Mouse (Mus musculus) left cerebral cortex, adult 2 months (tissue): ENCODE results near the gene Vti1a. TPM values are rescaled to one million over a fixed set of nuclear protein-coding genes. Genes with fewer than 3 reads are reported as not detected.

ENCODE experiments used
- DNase-seq, 2 experiments: peaks; one replicate each; pipeline ENCODE4 v3.0.0; 2021 to 2022; ENCODE audit warnings: low spot score in 2 of 2, mixed read lengths in 1 of 2; ENCODE audit errors: extremely low spot score in 1 of 2
- H3K27ac ChIP-seq: fragments of 200-600 bp; 2 replicates; pipeline ENCODE4 v1.8.1; 2022
- H3K4me3 ChIP-seq: fragments of 200-600 bp; 2 replicates; pipeline ENCODE4 v1.8.1; 2022
- CTCF ChIP-seq: fragments of 200-600 bp; IDR thresholded peaks from 2 replicates; pipeline ENCODE4 v1.8.1; 2022; ENCODE audit warnings: antibody characterized with exemption, mild to moderate bottlenecking, moderate library complexity
- intact Hi-C: fragments of 180-260 bp; cut with DNase I; formaldehyde crosslinking; loops from one replicate; pipeline ENCODE4 v1.15.1; 2025
- total RNA-seq, 2 experiments: library from RNA; stranded (reverse); gene quantifications; 2 replicates each; pipeline ENCODE4 v1.2.3; 2021

Gene Vti1a
- total RNA-seq, 2 experiments from 2014 or later = 66.2 to 67.0 TPM

DNA sequence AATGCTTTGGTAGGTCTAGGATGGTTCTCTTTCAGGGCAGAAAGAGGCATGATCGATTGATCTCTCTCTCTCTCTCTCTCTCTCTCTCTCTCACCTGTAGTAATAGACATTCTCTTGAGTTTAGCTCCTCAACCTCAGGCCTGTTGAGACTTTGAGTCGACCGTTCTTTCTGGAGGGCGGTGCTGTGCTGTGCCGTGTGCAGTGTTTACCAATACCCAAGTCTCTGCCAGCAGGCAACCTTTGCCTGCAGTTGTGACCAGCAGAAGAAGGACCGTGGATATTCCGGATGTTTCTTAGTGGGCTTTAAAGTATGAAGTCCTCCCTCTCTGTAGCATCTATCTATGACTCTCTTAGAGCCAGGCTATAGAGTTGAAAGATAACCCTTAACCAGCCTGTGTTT, 26.3 kb downstream of the Vti1a start:
- intact Hi-C loops = no loop called here
- no peak for TF ChIP-seq CTCF
- no peak for DNase-seq
- Histone ChIP-seq H3K27ac (no peak overlapping the region), H3K4me3 (no peak overlapping the region)

DNA sequence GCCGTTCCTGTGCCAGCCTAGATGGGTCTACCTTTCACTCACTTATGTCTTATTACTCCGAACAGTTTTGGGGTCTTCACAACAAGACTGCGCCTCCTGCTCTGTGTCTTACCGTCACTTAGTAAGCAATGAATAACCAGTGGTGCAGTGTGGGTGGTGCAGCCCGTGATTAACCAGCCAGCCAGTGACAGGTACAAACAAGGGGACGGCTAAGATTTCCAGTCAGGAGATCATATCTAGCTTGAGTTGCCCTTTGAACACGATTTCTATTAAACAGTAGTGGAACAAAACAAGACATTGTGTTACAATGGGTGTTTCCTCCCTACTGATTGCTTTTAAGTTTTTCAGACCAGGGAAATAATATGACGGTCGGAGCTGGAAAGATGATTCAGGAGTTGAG, 27.2 kb downstream of the Vti1a start:
- Histone ChIP-seq H3K4me3 (no peak overlapping the region), H3K27ac (no peak overlapping the region)
- intact Hi-C loops = no loop called here
- TF ChIP-seq CTCF = no peak
- no peak for DNase-seq

GRCm38 (mm10) chr19:55348187-55348586, 32.1 kb downstream of the Vti1a start:
- TF ChIP-seq CTCF = no peak
- no peak for DNase-seq
- no peak overlapping the region for H3K27ac ChIP-seq
- intact Hi-C loops = no loop called here
- H3K4me3 ChIP-seq = no peak overlapping the region

DNA sequence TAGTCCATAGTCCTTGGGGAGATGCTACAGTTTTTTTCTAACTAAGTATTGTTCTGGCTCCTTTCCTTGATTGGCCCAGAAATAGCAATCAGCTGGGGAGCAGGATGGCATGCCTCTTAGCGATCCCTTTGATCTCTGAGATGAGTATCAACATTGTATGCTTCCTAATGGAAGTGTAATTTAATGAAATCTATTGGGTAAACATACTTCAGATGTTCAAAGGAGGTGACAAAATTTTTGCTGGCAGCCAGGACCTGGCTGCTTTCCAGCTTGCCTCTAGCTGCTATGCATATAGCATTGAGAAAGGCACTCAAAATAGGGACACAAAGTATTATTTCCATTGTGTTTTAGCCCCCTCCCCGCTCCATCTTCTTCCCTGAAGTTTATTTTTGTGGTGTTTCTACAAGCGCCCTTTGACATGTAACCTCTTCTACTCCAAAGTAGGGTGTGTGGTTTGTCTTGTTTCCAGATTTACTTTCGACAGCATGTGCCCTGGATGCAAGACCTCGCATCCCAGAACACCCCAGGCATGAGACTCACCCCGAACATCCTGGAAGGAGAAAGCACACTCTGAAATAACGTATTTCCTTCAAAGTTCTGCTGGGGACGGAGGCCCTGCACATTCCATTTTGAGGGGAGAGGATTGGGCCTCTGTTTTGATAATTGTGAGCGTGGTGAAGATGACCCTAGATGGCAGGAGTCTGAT, 34.7 kb downstream of the Vti1a start:
- no peak overlapping the region for H3K4me3 ChIP-seq
- intact Hi-C loops = no loop called here
- no peak for DNase-seq
- no peak for TF ChIP-seq CTCF
- H3K27ac ChIP-seq = no peak overlapping the region

DNA sequence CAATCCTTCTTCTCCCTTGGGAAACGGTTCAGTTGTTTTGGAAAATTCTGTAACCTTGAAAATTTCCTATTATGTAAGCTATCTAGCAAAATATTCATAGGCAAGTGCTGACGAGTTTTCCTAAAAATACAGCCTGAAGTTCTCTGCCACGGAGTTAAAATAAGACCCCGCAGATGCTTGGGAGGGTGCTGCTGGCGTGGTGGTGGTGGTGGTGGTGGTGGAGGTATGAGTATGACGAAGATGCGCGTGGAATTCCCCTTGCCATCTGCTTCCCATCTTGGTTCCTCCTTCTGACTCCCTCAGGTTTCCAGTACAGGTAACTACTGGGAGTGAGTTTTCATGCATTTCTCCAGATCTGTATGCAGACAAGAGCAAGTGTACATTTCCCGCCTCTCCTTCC, 46.5 kb downstream of the Vti1a start:
- TF ChIP-seq CTCF = no peak
- Histone ChIP-seq H3K27ac (peak overlapping the region; percentile 74), H3K4me3 (no peak overlapping the region)
- peak; percentile 33 to 43 for DNase-seq
- intact Hi-C loops = loop anchor here (1.0 to 10.0 kb wide), 2 partner anchors 60 to 162 kb away; no protein-coding TSS in a partner anchor

GRCm38 (mm10) chr19:55369691-55370090, 53.6 kb downstream of the Vti1a start:
- intact Hi-C loops = loop anchor here (10.0 kb wide), 1 partner anchor 155 kb away; no protein-coding TSS in a partner anchor
- Histone ChIP-seq H3K4me3 (no peak overlapping the region), H3K27ac (peak overlapping the region; percentile 7; the same call in 1 of the 2 replicates)
- DNase-seq = no peak
- TF ChIP-seq CTCF = no peak

- H3K4me3 ChIP-seq = no peak overlapping the region
- no peak for TF ChIP-seq CTCF
- no peak for DNase-seq
- intact Hi-C loops = no loop called here
- no peak overlapping the region for H3K27ac ChIP-seq
These were observed 60.2 kb downstream of the Vti1a start for GRCm38 (mm10) chr19:55376331-55376730.

DNA sequence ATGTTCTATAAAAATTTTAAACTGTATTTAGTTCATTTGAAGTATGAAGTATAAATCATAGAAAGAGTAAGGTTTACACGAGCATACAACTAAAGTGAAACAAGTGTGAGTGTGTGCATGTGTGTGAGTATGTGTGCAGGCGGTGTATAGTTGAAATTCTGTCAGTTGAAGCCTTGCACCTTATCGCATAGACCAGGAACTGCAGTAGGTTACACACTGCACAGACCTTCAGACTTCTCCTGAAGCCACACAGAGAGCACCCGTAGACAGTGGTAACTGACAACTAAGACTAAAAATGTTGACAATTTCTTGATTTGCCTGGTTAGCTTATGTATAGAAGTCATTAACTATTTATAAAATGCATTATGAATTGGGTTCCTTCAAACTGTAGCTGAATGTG, 61.4 kb downstream of the Vti1a start:
- no peak for DNase-seq
- no peak overlapping the region for H3K4me3 ChIP-seq
- intact Hi-C loops = no loop called here
- TF ChIP-seq CTCF = no peak
- H3K27ac ChIP-seq = no peak overlapping the region

GRCm38 (mm10) chr19:55378884-55379283, 62.8 kb downstream of the Vti1a start:
- TF ChIP-seq CTCF = no peak
- intact Hi-C loops = no loop called here
- DNase-seq = no peak
- Histone ChIP-seq H3K4me3 (no peak overlapping the region), H3K27ac (no peak overlapping the region)

- intact Hi-C loops = no loop called here
- Histone ChIP-seq H3K4me3 (no peak overlapping the region), H3K27ac (no peak overlapping the region)
- no peak for DNase-seq
- peak; percentile 3; the same call in 1 of the 2 replicates for TF ChIP-seq CTCF
These were observed 64.7 kb downstream of the Vti1a start for GRCm38 (mm10) chr19:55380764-55381163.

DNA sequence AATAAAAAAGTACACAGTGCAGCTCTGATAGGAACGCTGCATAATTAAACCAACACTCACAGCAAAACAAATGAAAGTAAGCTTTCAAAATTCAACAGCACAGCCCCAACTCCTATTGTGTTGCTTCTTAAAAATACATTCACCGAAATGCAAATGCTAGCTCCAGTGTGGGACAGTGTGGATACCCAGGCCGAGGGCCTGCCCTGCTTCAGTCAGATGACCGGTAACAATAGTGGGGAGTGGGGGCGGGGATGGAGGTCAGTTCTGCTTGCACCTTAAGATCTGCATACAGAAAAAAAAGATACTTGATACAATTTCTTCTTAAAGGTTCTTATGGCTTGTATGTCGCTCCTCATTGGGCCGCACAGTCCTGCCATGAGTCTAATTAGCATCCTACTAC, 65.2 kb downstream of the Vti1a start:
- no peak for TF ChIP-seq CTCF
- Histone ChIP-seq H3K27ac (no peak overlapping the region), H3K4me3 (no peak overlapping the region)
- intact Hi-C loops = no loop called here
- no peak for DNase-seq

GRCm38 (mm10) chr19:55382745-55383144, 66.7 kb downstream of the Vti1a start:
- TF ChIP-seq CTCF = no peak
- intact Hi-C loops = no loop called here
- Histone ChIP-seq H3K27ac (no peak overlapping the region), H3K4me3 (no peak overlapping the region)
- no peak for DNase-seq

DNA sequence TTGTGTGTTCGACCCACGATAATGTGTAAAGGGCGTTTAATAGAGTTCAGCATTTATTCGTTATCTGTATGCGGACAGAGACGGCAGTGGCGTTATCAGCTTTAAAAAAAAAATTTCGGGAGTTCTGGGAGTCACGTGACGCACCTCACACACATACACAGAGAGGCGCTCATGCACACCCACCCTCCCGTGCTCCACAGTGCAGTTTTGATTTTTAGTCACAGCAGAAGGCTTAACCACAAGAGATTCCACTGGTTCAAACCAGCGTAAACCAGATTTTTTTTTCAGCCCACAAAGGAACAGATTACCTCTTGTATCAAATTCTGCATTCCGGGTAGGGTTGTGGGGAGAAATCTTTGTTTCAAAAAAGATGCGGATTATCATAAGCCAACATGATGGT, 68.5 kb downstream of the Vti1a start:
- no peak overlapping the region for H3K27ac ChIP-seq
- no peak for TF ChIP-seq CTCF
- DNase-seq = no peak
- H3K4me3 ChIP-seq = no peak overlapping the region
- intact Hi-C loops = no loop called here
